Mouse (Mus musculus) MEL (cell line): ENCODE measurements around the gene Slc22a23. TPM values are rescaled to one million over a fixed set of nuclear protein-coding genes. Genes with fewer than 3 reads are reported as not detected.

Experiments
- DNase-seq: peaks from one replicate; pipeline ENCODE4 v3.0.0; 2011; ENCODE audit warnings: low read depth, low spot score
- H3K27ac ChIP-seq: 2 replicates; pipeline ENCODE4 v1.5.1; 2012; ENCODE audit warnings: low read depth, mild to moderate bottlenecking, control low read depth, low read length, moderate library complexity; ENCODE audit not compliant: control insufficient read depth
- H3K27me3 ChIP-seq, 2 experiments: fragments of 150-350 bp in 1 of 2; sonication (generic) in 1 of 2; 2 replicates each; pipeline ENCODE4 v1.6.1; 2012; ENCODE audit warnings: low read length in 2 of 2, mild to moderate bottlenecking in 2 of 2, improper control_type of control experiment in 1 of 2, moderate library complexity in 1 of 2; ENCODE audit not compliant: insufficient read depth in 2 of 2, control insufficient read depth in 1 of 2
- H3K36me3 ChIP-seq, 2 experiments: 2 replicates each; pipeline ENCODE4 v1.6.1; 2012 to 2014; ENCODE audit warnings: low read length in 2 of 2, improper control_type of control experiment in 1 of 2, inconsistent platforms in 1 of 2, mild to moderate bottlenecking in 1 of 2; ENCODE audit not compliant: insufficient read depth in 2 of 2, control insufficient read depth in 1 of 2
- H3K4me1 ChIP-seq, 2 experiments: fragments of 150-350 bp in 1 of 2; sonication (generic) in 1 of 2; 2 replicates each; pipeline ENCODE4 v1.6.1; 2012; ENCODE audit warnings: low read length in 2 of 2, improper control_type of control experiment in 1 of 2, mild to moderate bottlenecking in 1 of 2; ENCODE audit not compliant: insufficient read depth in 2 of 2, control insufficient read depth in 1 of 2
- H3K4me3 ChIP-seq, 2 experiments: fragments of 150-350 bp in 1 of 2; sonication (generic) in 1 of 2; 2 replicates each; pipeline ENCODE4 v1.5.1; 2012; ENCODE audit warnings: low read depth in 2 of 2, low read length in 2 of 2, mild to moderate bottlenecking in 2 of 2, moderate library complexity in 2 of 2, control low read depth in 1 of 2, improper control_type of control experiment in 1 of 2; ENCODE audit not compliant: control insufficient read depth in 1 of 2, insufficient read depth in 1 of 2
- H3K79me2 ChIP-seq: 2 replicates; pipeline ENCODE4 v1.6.1; 2012; ENCODE audit warnings: mild to moderate bottlenecking, low read length, moderate library complexity; ENCODE audit not compliant: control insufficient read depth, poor library complexity, insufficient read depth
- H3K9ac ChIP-seq: 2 replicates; pipeline ENCODE4 v1.6.1; 2012; ENCODE audit warnings: low read depth, mild to moderate bottlenecking, control low read depth, low read length, moderate library complexity; ENCODE audit not compliant: control insufficient read depth, poor library complexity, severe bottlenecking
- H3K9me3 ChIP-seq: fragments of 150-350 bp; sonication (generic); replicated peaks from 2 replicates; pipeline ENCODE4 v1.6.1; 2012; ENCODE audit warnings: mild to moderate bottlenecking, low read length, improper control_type of control experiment, moderate library complexity; ENCODE audit not compliant: insufficient read depth
- CHD1 ChIP-seq: IDR thresholded peaks from 2 replicates; pipeline ENCODE4 v1.6.1; 2012; ENCODE audit warnings: low read depth, mild to moderate bottlenecking, inconsistent platforms, low read length, improper control_type of control experiment
- CHD2 ChIP-seq: IDR thresholded peaks from 2 replicates; pipeline ENCODE4 v1.6.1; 2011; ENCODE audit warnings: low read length, improper control_type of control experiment
- CTCF ChIP-seq, 3 experiments: IDR thresholded peaks in 2 of 3; conservative IDR thresholded peaks in 1 of 3; 2 replicates each; pipeline ENCODE4 v1.5.1; 2011 to 2012; ENCODE audit warnings: low read length in 3 of 3, low read depth in 2 of 3, mild to moderate bottlenecking in 2 of 3, improper control_type of control experiment in 1 of 3, inconsistent platforms in 1 of 3, mixed read lengths in 1 of 3, moderate library complexity in 1 of 3; ENCODE audit not compliant: control insufficient read depth in 1 of 3, insufficient read depth in 1 of 3, poor library complexity in 1 of 3, severe bottlenecking in 1 of 3
- GABPA ChIP-seq: IDR thresholded peaks from 2 replicates; pipeline ENCODE4 v1.6.1; 2012; ENCODE audit warnings: low read depth, mild to moderate bottlenecking, inconsistent platforms, low read length, improper control_type of control experiment, moderate library complexity
- GATA1 ChIP-seq: IDR thresholded peaks from 2 replicates; pipeline ENCODE4 v1.6.1; 2011; ENCODE audit warnings: low read depth, low read length, improper control_type of control experiment
- MEF2A ChIP-seq: IDR thresholded peaks from 2 replicates; pipeline ENCODE4 v1.6.1; 2014; ENCODE audit warnings: low read depth, mild to moderate bottlenecking, inconsistent platforms, low read length, improper control_type of control experiment; ENCODE audit not compliant: poor library complexity, insufficient replicate concordance, severe bottlenecking; ENCODE audit errors: extremely low read depth
- MXI1 ChIP-seq: IDR thresholded peaks from 2 replicates; pipeline ENCODE4 v1.6.1; 2011; ENCODE audit warnings: mild to moderate bottlenecking, low read depth, low read length, improper control_type of control experiment
- MYB ChIP-seq: IDR thresholded peaks from 2 replicates; pipeline ENCODE4 v1.6.1; 2011; ENCODE audit warnings: mild to moderate bottlenecking, low read depth, low read length, improper control_type of control experiment
- RAD21 ChIP-seq: IDR thresholded peaks from 2 replicates; pipeline ENCODE4 v1.6.1; 2011; ENCODE audit warnings: mild to moderate bottlenecking, low read depth, low read length, improper control_type of control experiment
- SIN3A ChIP-seq: IDR thresholded peaks from 2 replicates; pipeline ENCODE4 v1.6.1; 2012; ENCODE audit warnings: low read length, improper control_type of control experiment, inconsistent platforms
- SMC3 ChIP-seq: IDR thresholded peaks from 2 replicates; pipeline ENCODE4 v1.6.1; 2011; ENCODE audit warnings: low read depth, low read length, improper control_type of control experiment
- USF1 ChIP-seq: IDR thresholded peaks from 2 replicates; pipeline ENCODE4 v1.6.1; 2014; ENCODE audit warnings: low read depth, mild to moderate bottlenecking, inconsistent platforms, low read length, improper control_type of control experiment, moderate library complexity
- USF2 ChIP-seq, 2 experiments: IDR thresholded peaks; 2 replicates each; pipeline ENCODE4 v1.6.1; 2011 to 2012; ENCODE audit warnings: improper control_type of control experiment in 2 of 2, low read length in 2 of 2, borderline replicate concordance in 1 of 2, inconsistent platforms in 1 of 2, low read depth in 1 of 2, mild to moderate bottlenecking in 1 of 2; ENCODE audit not compliant: insufficient read depth in 1 of 2
- ZC3H11A ChIP-seq: IDR thresholded peaks from 2 replicates; pipeline ENCODE4 v1.6.1; 2012; ENCODE audit warnings: low read depth, mild to moderate bottlenecking, inconsistent platforms, low read length, improper control_type of control experiment
- ZMIZ1 ChIP-seq: IDR thresholded peaks from 2 replicates; pipeline ENCODE4 v1.6.1; 2012; ENCODE audit warnings: low read depth, mild to moderate bottlenecking, inconsistent platforms, low read length, improper control_type of control experiment, moderate library complexity
- ZNF384 ChIP-seq: IDR thresholded peaks from 2 replicates; pipeline ENCODE4 v1.6.1; 2012; ENCODE audit warnings: low read depth, mild to moderate bottlenecking, inconsistent platforms, low read length, improper control_type of control experiment
- polyA plus RNA-seq, 2 experiments: library from polyadenylated mRNA; stranded (reverse) in 1 of 2; unstranded in 1 of 2; fragments of >175 nt in 1 of 2; fragments of >200 nt in 1 of 2; gene quantifications; 2 replicates each; pipeline versions ENCODE4 v1.2.1 to v1.2.4; 2012; ENCODE audit warnings: low replicate concordance in 2 of 2, low read depth in 1 of 2; ENCODE audit not compliant: insufficient read length in 2 of 2, insufficient read depth in 1 of 2, missing spikeins in 1 of 2
- total RNA-seq: library from RNA; depleted of rRNA; stranded (reverse); fragments of 300-350 nt; gene quantifications from 2 replicates; pipeline ENCODE4 v1.2.3, GENCODE M21; 2012

Slc22a23 gene
- total and polyA plus RNA-seq, 3 experiments: 22.2 to 24.3 TPM; not detected in 1

DNA sequence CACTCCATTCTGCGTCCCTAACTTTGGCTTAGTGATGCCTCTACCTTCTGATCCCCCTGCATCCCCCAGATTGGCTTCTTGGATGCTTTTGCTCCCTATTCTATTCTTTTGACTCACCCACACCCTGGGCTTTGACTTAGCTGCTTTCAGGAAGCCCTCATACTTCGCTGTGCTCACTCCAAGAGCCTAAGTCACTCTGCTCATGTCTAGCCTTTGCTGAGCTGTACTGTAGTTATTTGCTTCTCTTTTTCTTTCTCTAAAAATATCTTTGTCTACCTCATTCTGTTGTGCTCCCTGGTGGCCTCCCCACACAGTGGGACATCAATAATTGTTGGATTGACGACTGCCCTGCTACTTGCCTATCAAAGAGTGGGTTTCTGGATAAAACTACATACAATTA, 196.8 kb downstream of the Slc22a23 start:
- TF ChIP-seq ZNF384: no peak
- TF ChIP-seq GABPA: no peak
- TF ChIP-seq CHD2: no peak
- no peak for TF ChIP-seq ZMIZ1
- no peak for TF ChIP-seq SIN3A
- no peak for TF ChIP-seq SMC3
- TF ChIP-seq GATA1: no peak
- no peak for TF ChIP-seq USF1
- no peak for TF ChIP-seq MYB
- no peak for TF ChIP-seq MEF2A
- TF ChIP-seq MXI1: no peak
- TF ChIP-seq, all 39 proteins: peak for 0
- no peak for DNase-seq
- H3K4me3 ChIP-seq: no peak overlapping the region
- no peaks in the 10 kb centered on the region for H3K9me3 ChIP-seq
- H3K36me3 ChIP-seq: no peaks in the 10 kb centered on the region
- H3K79me2 ChIP-seq: no peaks in the 10 kb centered on the region
- peaks cover 0 to 2% of the 10 kb centered on the region in 2 experiments; a peak in 1 of 4 replicates for H3K27me3 ChIP-seq
- no peaks in the 10 kb centered on the region for H3K4me1 ChIP-seq
- no peak overlapping the region for H3K9ac ChIP-seq
- H3K27ac ChIP-seq: no peak overlapping the region

DNA sequence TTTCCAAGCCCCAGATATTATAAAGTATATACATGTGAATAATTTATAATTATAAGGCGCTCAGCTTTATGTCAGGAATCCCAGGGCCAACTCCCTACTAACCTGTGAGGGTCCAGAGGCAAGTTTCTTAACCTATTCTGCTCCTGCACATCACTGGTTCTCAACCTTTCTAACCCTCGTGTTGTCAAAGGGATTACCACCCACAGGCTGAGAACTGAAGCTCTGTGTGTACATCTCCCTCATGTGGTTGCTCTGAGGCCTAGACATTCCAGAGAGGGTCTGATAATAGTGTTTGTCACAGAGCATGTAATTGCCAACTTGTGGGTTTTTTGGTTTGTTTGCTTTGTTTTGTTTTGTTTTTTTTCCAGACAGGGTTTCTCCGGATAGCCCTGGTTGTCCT, 198.1 kb downstream of the Slc22a23 start:
- no peaks in the 10 kb centered on the region for H3K36me3 ChIP-seq
- H3K27me3 ChIP-seq: peaks cover 0 to 2% of the 10 kb centered on the region in 2 experiments; a peak in 1 of 4 replicates
- no peak for DNase-seq
- H3K4me3 ChIP-seq: no peak overlapping the region
- H3K9me3 ChIP-seq: no peaks in the 10 kb centered on the region
- no peak overlapping the region for H3K9ac ChIP-seq
- H3K27ac ChIP-seq: no peak overlapping the region
- peak; percentile 50; the same call in 1 of the 2 replicates for TF ChIP-seq ZC3H11A
- TF ChIP-seq RAD21: peak; percentile 44
- TF ChIP-seq CTCF (IDR thresholded peaks at IDR 0.05 in 2 of 3, conservative IDR thresholded peaks at IDR 0.05 in 1 of 3; ENCODE audit: control insufficient read depth in 1 of 3, insufficient read depth in 1 of 3, low read depth in 2 of 3, low read length in 3 of 3, poor library complexity in 1 of 3, severe bottlenecking in 1 of 3): peak in 2 of 3 experiments; percentile 6 to 49; a peak in 3 of 6 replicates
- no peak for TF ChIP-seq MXI1
- TF ChIP-seq USF2 (IDR thresholded peaks at IDR 0.05; ENCODE audit: borderline replicate concordance in 1 of 2, insufficient read depth in 1 of 2, low read depth in 1 of 2, low read length in 2 of 2): no peak
- no peak for TF ChIP-seq CHD1
- TF ChIP-seq SMC3: peak; percentile 62
- H3K4me1 ChIP-seq: no peaks in the 10 kb centered on the region
- H3K79me2 ChIP-seq: no peaks in the 10 kb centered on the region
